In the genomic region with DNA sequence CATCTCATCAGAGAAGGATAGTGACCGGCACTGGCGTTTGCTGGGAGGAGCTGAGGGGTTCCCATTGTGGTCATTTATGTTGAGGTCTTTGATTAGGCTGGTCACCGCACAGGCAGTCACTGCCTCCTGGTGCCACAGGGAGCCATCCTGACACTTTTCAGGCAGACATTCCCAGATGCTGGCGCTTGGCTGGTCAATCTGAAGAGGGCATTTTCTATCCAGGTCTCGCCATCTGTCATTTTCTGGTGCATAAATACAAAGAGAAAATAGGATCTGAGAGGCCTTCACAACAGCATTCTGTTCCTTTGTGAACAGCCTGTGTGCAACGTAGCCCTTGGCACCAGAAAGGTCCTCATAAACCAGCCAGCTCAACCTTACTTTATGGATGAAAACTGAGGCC, we compare ENCODE assay signal across 16 mouse cellular contexts. TPM values are rescaled to one million over a fixed set of nuclear protein-coding genes. Genes with fewer than 3 reads are reported as not detected.
DNase-seq lines count a peak whose midpoint lies in the region; ATAC-seq and TF ChIP-seq lines count a peak whose summit lies in the region.
"Had no signal": no experiment of that assay in that cellular context is flagged by ENCODE, and none has a peak within 500 bp of the region (broad histone marks: within the 10 kb centered on the region; RNA-seq: fewer than 3 reads in every experiment).

No protein-coding gene starts in this region.

- no peak overlapping the region for H3K4me2 ChIP-seq in midbrain, postnatal 0 days (ENCODE audit: low read depth, low read length, poor library complexity, severe bottlenecking)
- H3K4me2 ChIP-seq in midbrain, embryonic 11.5 days = no peak overlapping the region
- H3K4me2 ChIP-seq in forebrain, embryonic 14.5 days (ENCODE audit: low read length) = no peak overlapping the region
- H3K4me2 ChIP-seq in hindbrain, postnatal 0 days (ENCODE audit: low read depth, low read length) = no peak overlapping the region
- H3K4me2 ChIP-seq: embryonic facial prominence, embryonic 13.5 days; stomach, embryonic 15.5 days had no signal

- no peak overlapping the region for H3K27ac ChIP-seq in midbrain, postnatal 0 days (ENCODE audit: low read depth, low read length)
- no peak overlapping the region for H3K27ac ChIP-seq in midbrain, embryonic 11.5 days (ENCODE audit: low read depth, low read length)
- H3K27ac ChIP-seq in cerebellum, adult 2 months (ENCODE audit: insufficient read depth, low read length) = peak overlapping the region; percentile 70
- H3K27ac ChIP-seq in forebrain, embryonic 14.5 days (ENCODE audit: low read depth, low read length) = peak overlapping the region; percentile 78
- H3K27ac ChIP-seq in hindbrain, postnatal 0 days = peak overlapping the region; percentile 85
- H3K27ac ChIP-seq: embryonic facial prominence, embryonic 13.5 days; limb, embryonic 10.5 days; macrophage; stomach, embryonic 15.5 days had no signal

- no peak overlapping the region for H3K9ac ChIP-seq in midbrain, postnatal 0 days (replicated peaks; ENCODE audit: low read length, poor library complexity, severe bottlenecking)
- no peak overlapping the region for H3K9ac ChIP-seq in midbrain, embryonic 11.5 days (ENCODE audit: low read length)
- H3K9ac ChIP-seq in forebrain, embryonic 14.5 days (ENCODE audit: low read length) = no peak overlapping the region
- H3K9ac ChIP-seq in hindbrain, postnatal 0 days (replicated peaks; ENCODE audit: low read length) = no peak overlapping the region
- H3K9ac ChIP-seq: embryonic facial prominence, embryonic 13.5 days; stomach, embryonic 15.5 days had no signal

- WGBS in midbrain, postnatal 0 days = 71% methylated on average over 6 of the region's 6 CpGs
- 81% methylated on average over 6 of the region's 6 CpGs for WGBS in midbrain, embryonic 11.5 days
- WGBS in cerebellum, adult 2 months = 12% methylated on average over 6 of the region's 6 CpGs
- 71% methylated on average over 6 of the region's 6 CpGs for WGBS in forebrain, embryonic 14.5 days
- 47% methylated on average over 6 of the region's 6 CpGs for WGBS in hindbrain, postnatal 0 days

- no peak for TF ChIP-seq POLR2A in cerebellum, adult 2 months (IDR thresholded peaks at IDR 0.05; ENCODE audit: borderline replicate concordance, insufficient read depth, low read length)

- TF ChIP-seq CTCF in midbrain, postnatal 0 days (IDR thresholded peaks at IDR 0.05) = no peak
- no peak for TF ChIP-seq CTCF in cerebellum, adult 2 months (IDR thresholded peaks at IDR 0.05; ENCODE audit: borderline replicate concordance, insufficient read depth, low read depth, low read length)
- TF ChIP-seq CTCF in hindbrain, postnatal 0 days (IDR thresholded peaks at IDR 0.05; ENCODE audit: low read depth) = no peak

- peaks cover 13% of the 10 kb centered on the region for H3K36me3 ChIP-seq in midbrain, postnatal 0 days (ENCODE audit: insufficient read depth, low read length)
- peaks cover 5% of the 10 kb centered on the region for H3K36me3 ChIP-seq in midbrain, embryonic 11.5 days (ENCODE audit: control insufficient read depth, insufficient read depth, low read length)
- H3K36me3 ChIP-seq in forebrain, embryonic 14.5 days (ENCODE audit: control insufficient read depth, insufficient read depth, low read length) = peaks cover 37% of the 10 kb centered on the region
- H3K36me3 ChIP-seq in hindbrain, postnatal 0 days (ENCODE audit: insufficient read depth, low read length) = peaks cover 14% of the 10 kb centered on the region

- H3K27me3 ChIP-seq in midbrain, postnatal 0 days (ENCODE audit: insufficient read depth, low read length) = no peaks in the 10 kb centered on the region
- H3K27me3 ChIP-seq in midbrain, embryonic 11.5 days (ENCODE audit: control insufficient read depth, insufficient read depth, low read length) = no peaks in the 10 kb centered on the region
- no peaks in the 10 kb centered on the region for H3K27me3 ChIP-seq in cerebellum, adult 2 months (ENCODE audit: control insufficient read depth, insufficient read depth, low read length)
- H3K27me3 ChIP-seq in forebrain, embryonic 14.5 days (replicated peaks; ENCODE audit: control insufficient read depth, insufficient read depth, low read length) = no peaks in the 10 kb centered on the region
- H3K27me3 ChIP-seq in hindbrain, postnatal 0 days (ENCODE audit: insufficient read depth, low read length) = no peaks in the 10 kb centered on the region
- H3K27me3 ChIP-seq: embryonic facial prominence, embryonic 13.5 days; stomach, embryonic 15.5 days had no signal

- ATAC-seq in midbrain, postnatal 0 days (ENCODE audit: low FRiP score) = no peak
- ATAC-seq in midbrain, embryonic 11.5 days (ENCODE audit: low FRiP score) = no peak
- ATAC-seq in forebrain, embryonic 14.5 days = peak; percentile 42; the same call in 1 of the 2 replicates
- ATAC-seq in hindbrain, postnatal 0 days = peak; percentile 59

- peaks cover 2% of the 10 kb centered on the region for H3K4me1 ChIP-seq in midbrain, postnatal 0 days (ENCODE audit: insufficient read depth, low read length)
- H3K4me1 ChIP-seq in midbrain, embryonic 11.5 days (ENCODE audit: control insufficient read depth, insufficient read depth, low read length) = no peaks in the 10 kb centered on the region
- H3K4me1 ChIP-seq in cerebellum, adult 2 months (ENCODE audit: control insufficient read depth, insufficient read depth, low read length) = peaks cover 50% of the 10 kb centered on the region
- H3K4me1 ChIP-seq in forebrain, embryonic 14.5 days (ENCODE audit: control insufficient read depth, insufficient read depth, low read length) = no peaks in the 10 kb centered on the region; the same call in 1 of the 2 replicates
- peaks cover 13% of the 10 kb centered on the region for H3K4me1 ChIP-seq in hindbrain, postnatal 0 days (ENCODE audit: insufficient read depth, low read length)

- no peaks in the 10 kb centered on the region for H3K9me3 ChIP-seq in midbrain, postnatal 0 days (ENCODE audit: low read length)
- no peaks in the 10 kb centered on the region for H3K9me3 ChIP-seq in midbrain, embryonic 11.5 days (ENCODE audit: control insufficient read depth, low read length)
- H3K9me3 ChIP-seq in forebrain, embryonic 14.5 days (replicated peaks; ENCODE audit: control insufficient read depth, low read length) = no peaks in the 10 kb centered on the region
- H3K9me3 ChIP-seq in hindbrain, postnatal 0 days (ENCODE audit: low read length) = no peaks in the 10 kb centered on the region
- H3K9me3 ChIP-seq: embryonic facial prominence, embryonic 13.5 days; limb, embryonic 10.5 days; stomach, embryonic 15.5 days had no signal

- no peak overlapping the region for H3K4me3 ChIP-seq in midbrain, postnatal 0 days (ENCODE audit: low read depth, low read length)
- no peak overlapping the region for H3K4me3 ChIP-seq in midbrain, embryonic 11.5 days (ENCODE audit: low read depth, low read length)
- H3K4me3 ChIP-seq in cerebellum, adult 2 months (replicated peaks; ENCODE audit: insufficient read depth, low read depth, low read length) = no peak overlapping the region
- no peak overlapping the region for H3K4me3 ChIP-seq in forebrain, embryonic 14.5 days (ENCODE audit: low read depth, low read length)
- H3K4me3 ChIP-seq in hindbrain, postnatal 0 days (ENCODE audit: low read length) = no peak overlapping the region
- H3K4me3 ChIP-seq: embryonic facial prominence, embryonic 13.5 days; limb, embryonic 10.5 days; myocyte; stomach, embryonic 15.5 days had no signal

- DNase-seq in midbrain, postnatal 0 days (ENCODE audit: low spot score) = peak; percentile 81
- no peak for DNase-seq in midbrain, embryonic 11.5 days (ENCODE audit: low spot score, missing footprints)
- peak; percentile 80 to 90 for DNase-seq in cerebellum, adult 2 months
- peak; percentile 55 for DNase-seq in forebrain, embryonic 14.5 days (ENCODE audit: low spot score)
- DNase-seq in hindbrain, postnatal 0 days (ENCODE audit: low spot score) = peak; percentile 67
- DNase-seq in urinary bladder, postnatal 4 days (ENCODE audit: low spot score in 2 of 2) = no peak
- DNase-seq in urinary bladder, postnatal 14 days (ENCODE audit: low spot score) = no peak
- no peak for DNase-seq in gastrocnemius, adult 8-10 months (ENCODE audit: low spot score in 2 of 2)
- DNase-seq: adrenal gland, postnatal 10 days; heart, postnatal 10 days; kidney, adult 8-10 months had no signal

RNA-seq across cellular contexts. Expression of gene Fam53b, which starts 53.8 kb away (rescaled TPM):
- total RNA-seq in midbrain, postnatal 0 days (2014; rRNA removed) = 8.0 and 17.3 TPM in 2 replicates
- polyA plus RNA-seq in midbrain, postnatal 0 days (2015; fragmentation: Nextera tagmentation; extraction: Ambion mirVana) = 7.3 and 9.4 TPM in 2 replicates
- polyA plus RNA-seq in midbrain, embryonic 11.5 days (2014; fragmentation: Nextera tagmentation; extraction: Ambion mirVana) = 17.0 and 17.5 TPM in 2 replicates
- polyA plus RNA-seq in cerebellum, adult 2 months (2012; rRNA removed) = 37.3 and 37.8 TPM in 2 replicates
- polyA plus RNA-seq in forebrain, embryonic 14.5 days (2014; fragmentation: Nextera tagmentation; extraction: Ambion mirVana) = 17.1 and 25.1 TPM in 2 replicates
- total RNA-seq in hindbrain, postnatal 0 days (2014; rRNA removed) = 20.9 and 21.0 TPM in 2 replicates
- 10.2 and 12.9 TPM in 2 replicates for polyA plus RNA-seq in hindbrain, postnatal 0 days (2015; fragmentation: Nextera tagmentation; extraction: Ambion mirVana)
- 10 to 100 TPM; 17.4 to 31.8 (median 21.1) TPM for total RNA-seq in gastrocnemius, adult 8-10 months (2022)

Comparison
In these comparisons a context has a peak if more than half of its experiments do, and no peak if none do; other contexts are left out.
1. DNase-seq: peak in midbrain, postnatal 0 days (single experiment), cerebellum, adult 2 months (2 of 2), forebrain, embryonic 14.5 days (single experiment) and hindbrain, postnatal 0 days (single experiment); none in midbrain, embryonic 11.5 days (single experiment), urinary bladder, postnatal 4 days (0 of 2), urinary bladder, postnatal 14 days (single experiment) and gastrocnemius, adult 8-10 months (0 of 2).
2. ATAC-seq: peak in forebrain, embryonic 14.5 days (single experiment) and hindbrain, postnatal 0 days (single experiment); none in midbrain, postnatal 0 days (single experiment) and midbrain, embryonic 11.5 days (single experiment).
3. H3K27ac ChIP-seq: peak in cerebellum, adult 2 months (single experiment), forebrain, embryonic 14.5 days (single experiment) and hindbrain, postnatal 0 days (single experiment); none in midbrain, postnatal 0 days (single experiment) and midbrain, embryonic 11.5 days (single experiment).